Mouse (Mus musculus) intestine, embryonic 16.5 days (tissue): ENCODE data around the gene Atp2a2. TPM values are rescaled to one million over a fixed set of nuclear protein-coding genes. Genes with fewer than 3 reads are reported as not detected.

Experiments used
- ATAC-seq: fragments of 200-750 bp; cut with Nextera tagmentation; 2 replicates; pipeline ENCODE4 v1.8.0; 2017; ENCODE audit warnings: moderate TSS enrichment, moderate library complexity
- H3K27ac ChIP-seq: fragments of 300-500 bp; sonication (generic); 2 replicates; pipeline ENCODE4 v1.5.1; 2014; ENCODE audit warnings: mild to moderate bottlenecking, low read length
- H3K27me3 ChIP-seq: fragments of 300-500 bp; sonication (generic); replicated peaks from 2 replicates; pipeline ENCODE4 v1.6.1; 2014; ENCODE audit warnings: low read length, control low read depth, mixed read lengths; ENCODE audit not compliant: control insufficient read depth, insufficient read depth
- H3K36me3 ChIP-seq: fragments of 300-500 bp; sonication (generic); 2 replicates; pipeline ENCODE4 v1.6.1; 2014; ENCODE audit warnings: low read length, control low read depth; ENCODE audit not compliant: control insufficient read depth, insufficient read depth
- H3K4me1 ChIP-seq: fragments of 300-500 bp; sonication (generic); 2 replicates; pipeline ENCODE4 v1.6.1; 2014; ENCODE audit warnings: low read length, control low read depth, mixed read lengths; ENCODE audit not compliant: control insufficient read depth, insufficient read depth
- H3K4me2 ChIP-seq: fragments of 300-500 bp; sonication (generic); 2 replicates; pipeline ENCODE4 v1.6.1; 2014; ENCODE audit warnings: low read depth, low read length, control low read depth
- H3K4me3 ChIP-seq: fragments of 300-500 bp; sonication (generic); 2 replicates; pipeline ENCODE4 v1.5.1; 2014; ENCODE audit warnings: mild to moderate bottlenecking, low read length
- H3K9ac ChIP-seq: fragments of 300-500 bp; sonication (generic); 2 replicates; pipeline ENCODE4 v1.6.1; 2014; ENCODE audit warnings: low read depth, low read length
- H3K9me3 ChIP-seq: fragments of 300-500 bp; sonication (generic); 2 replicates; pipeline ENCODE4 v1.6.1; 2016; ENCODE audit warnings: low read length, control low read depth; ENCODE audit not compliant: control insufficient read depth
- WGBS: fragments of 180-500 bp; shearing (Covaris S2); extraction: QIAGEN DNeasy Blood & Tissue Kit; methylation state at CpG from one replicate; pipeline ENCODE4 v1.1.7; 2014; 5-methylcytosine and 5-hydroxymethylcytosine counted together
- polyA plus RNA-seq: library from polyadenylated mRNA; unstranded; fragments of >200 nt; fragmentation: Nextera tagmentation; extraction: Ambion mirVana; gene quantifications from 2 replicates; pipeline ENCODE4 v1.2.1, GENCODE M21; 2015

The Atp2a2 gene
- polyA plus RNA-seq, 1 experiment from 2014 or later, result 20.4 TPM

GRCm38 (mm10) chr5:122439400-122440094, 62.5 kb downstream of the Atp2a2 start:
- no peak for ATAC-seq
- no peak overlapping the region for H3K4me3 ChIP-seq
- no peaks in the 10 kb centered on the region for H3K27me3 ChIP-seq
- H3K4me1 ChIP-seq, result no peaks in the 10 kb centered on the region
- WGBS, result 74% methylated on average over 19 of the region's 19 CpGs
- H3K9me3 ChIP-seq, result no peaks in the 10 kb centered on the region
- no peak overlapping the region for H3K9ac ChIP-seq
- H3K36me3 ChIP-seq, result peaks cover 53% of the 10 kb centered on the region
- no peak overlapping the region for H3K4me2 ChIP-seq
- no peak overlapping the region for H3K27ac ChIP-seq

GRCm38 (mm10) chr5:122434541-122434940, 67.5 kb downstream of the Atp2a2 start:
- WGBS, result 82% methylated on average over 4 of the region's 4 CpGs
- peaks cover 54% of the 10 kb centered on the region for H3K36me3 ChIP-seq
- no peak overlapping the region for H3K9ac ChIP-seq
- no peaks in the 10 kb centered on the region for H3K27me3 ChIP-seq
- no peak for ATAC-seq
- no peak overlapping the region for H3K4me3 ChIP-seq
- H3K9me3 ChIP-seq, result no peaks in the 10 kb centered on the region
- no peak overlapping the region for H3K27ac ChIP-seq
- H3K4me1 ChIP-seq, result no peaks in the 10 kb centered on the region
- H3K4me2 ChIP-seq, result no peak overlapping the region

GRCm38 (mm10) chr5:122431221-122431620, 70.8 kb downstream of the Atp2a2 start:
- H3K9ac ChIP-seq, result no peak overlapping the region
- no peak overlapping the region for H3K4me3 ChIP-seq
- no peaks in the 10 kb centered on the region for H3K9me3 ChIP-seq
- H3K27me3 ChIP-seq, result no peaks in the 10 kb centered on the region
- peaks cover 41% of the 10 kb centered on the region for H3K36me3 ChIP-seq
- ATAC-seq, result no peak
- no peak overlapping the region for H3K4me2 ChIP-seq
- 89% methylated on average over 8 of the region's 8 CpGs for WGBS
- no peak overlapping the region for H3K27ac ChIP-seq
- H3K4me1 ChIP-seq, result no peaks in the 10 kb centered on the region

GRCm38 (mm10) chr5:122430036-122430775, 71.8 kb downstream of the Atp2a2 start:
- no peak for ATAC-seq
- H3K9ac ChIP-seq, result no peak overlapping the region
- no peak overlapping the region for H3K27ac ChIP-seq
- no peaks in the 10 kb centered on the region for H3K27me3 ChIP-seq
- WGBS, result 90% methylated on average over 4 of the region's 4 CpGs
- H3K4me2 ChIP-seq, result no peak overlapping the region
- H3K36me3 ChIP-seq, result peaks cover 34% of the 10 kb centered on the region
- H3K4me3 ChIP-seq, result no peak overlapping the region
- H3K4me1 ChIP-seq, result no peaks in the 10 kb centered on the region
- no peaks in the 10 kb centered on the region for H3K9me3 ChIP-seq

- WGBS, result 64% methylated on average over 2 of the region's 2 CpGs
- no peak for ATAC-seq
- peaks cover 15% of the 10 kb centered on the region for H3K4me1 ChIP-seq
- H3K27ac ChIP-seq, result no peak overlapping the region
- no peak overlapping the region for H3K9ac ChIP-seq
- H3K4me3 ChIP-seq, result no peak overlapping the region
- H3K36me3 ChIP-seq, result peaks cover 19% of the 10 kb centered on the region
- H3K9me3 ChIP-seq, result no peaks in the 10 kb centered on the region
- no peaks in the 10 kb centered on the region for H3K27me3 ChIP-seq
- H3K4me2 ChIP-seq, result no peak overlapping the region
Observed at GRCm38 (mm10) chr5:122425550-122425949, 76.5 kb downstream of the Atp2a2 start.

- ATAC-seq, result no peak
- peak overlapping the region; percentile 99 for H3K9ac ChIP-seq
- H3K9me3 ChIP-seq, result no peaks in the 10 kb centered on the region
- peak overlapping the region; percentile 97 for H3K4me3 ChIP-seq
- peak overlapping the region; percentile 88 for H3K4me2 ChIP-seq
- 0 out of 2 replicates have a peak, but pooled peaks cover 1% of the 10 kb centered on the region for H3K36me3 ChIP-seq
- 22% methylated on average over 14 of the region's 15 CpGs for WGBS
- peaks cover 15% of the 10 kb centered on the region for H3K4me1 ChIP-seq
- H3K27me3 ChIP-seq, result no peaks in the 10 kb centered on the region
- no peak overlapping the region for H3K27ac ChIP-seq
Observed at GRCm38 (mm10) chr5:122423083-122423482, 78.9 kb downstream of the Atp2a2 start.

GRCm38 (mm10) chr5:122422071-122422964, 79.7 kb downstream of the Atp2a2 start:
- Histone ChIP-seq H3K36me3 (no peaks in the 10 kb centered on the region), H3K9me3 (no peaks in the 10 kb centered on the region), H3K4me2 (peak overlapping the region; percentile 88), H3K27ac (peak overlapping the region; percentile 87), H3K9ac (peak overlapping the region; percentile 99), H3K27me3 (no peaks in the 10 kb centered on the region), H3K4me3 (peak overlapping the region; percentile 97), H3K4me1 (peaks cover 15% of the 10 kb centered on the region)
- ATAC-seq, result peak; percentile 93
- WGBS, result under 1% methylated on average over 73 of the region's 73 CpGs

GRCm38 (mm10) chr5:122421271-122422068, 80.6 kb downstream of the Atp2a2 start, which contains the start of gene Anapc7:
Gene Anapc7 (plus strand): TSS chr5:122421693.
- H3K9ac ChIP-seq, result peak within 1 kb of the TSS; percentile 99
- H3K4me2 ChIP-seq, result peak within 1 kb of the TSS; percentile 86
- peak within 1 kb of the TSS; percentile 87 for H3K27ac ChIP-seq
- H3K27me3 ChIP-seq, result no peaks in the 10 kb centered on the region
- H3K4me3 ChIP-seq, result peak within 1 kb of the TSS; percentile 97
- H3K4me1 ChIP-seq, result peaks cover 15% of the 10 kb centered on the region
- ATAC-seq, result peak; percentile 17
- H3K9me3 ChIP-seq, result no peaks in the 10 kb centered on the region
- H3K36me3 ChIP-seq, result no peaks in the 10 kb centered on the region
- 18% methylated on average over 17 of the region's 17 CpGs for WGBS
